Mouse (Mus musculus): ENCODE results near the gene Pnmt. TPM values are rescaled to one million over a fixed set of nuclear protein-coding genes. Genes with fewer than 3 reads are reported as not detected.

Pnmt gene
- polyA plus RNA-seq (2015; fragmentation: Nextera tagmentation; extraction: Ambion mirVana): 3.2 and 4.2 TPM in 2 replicates

DNA sequence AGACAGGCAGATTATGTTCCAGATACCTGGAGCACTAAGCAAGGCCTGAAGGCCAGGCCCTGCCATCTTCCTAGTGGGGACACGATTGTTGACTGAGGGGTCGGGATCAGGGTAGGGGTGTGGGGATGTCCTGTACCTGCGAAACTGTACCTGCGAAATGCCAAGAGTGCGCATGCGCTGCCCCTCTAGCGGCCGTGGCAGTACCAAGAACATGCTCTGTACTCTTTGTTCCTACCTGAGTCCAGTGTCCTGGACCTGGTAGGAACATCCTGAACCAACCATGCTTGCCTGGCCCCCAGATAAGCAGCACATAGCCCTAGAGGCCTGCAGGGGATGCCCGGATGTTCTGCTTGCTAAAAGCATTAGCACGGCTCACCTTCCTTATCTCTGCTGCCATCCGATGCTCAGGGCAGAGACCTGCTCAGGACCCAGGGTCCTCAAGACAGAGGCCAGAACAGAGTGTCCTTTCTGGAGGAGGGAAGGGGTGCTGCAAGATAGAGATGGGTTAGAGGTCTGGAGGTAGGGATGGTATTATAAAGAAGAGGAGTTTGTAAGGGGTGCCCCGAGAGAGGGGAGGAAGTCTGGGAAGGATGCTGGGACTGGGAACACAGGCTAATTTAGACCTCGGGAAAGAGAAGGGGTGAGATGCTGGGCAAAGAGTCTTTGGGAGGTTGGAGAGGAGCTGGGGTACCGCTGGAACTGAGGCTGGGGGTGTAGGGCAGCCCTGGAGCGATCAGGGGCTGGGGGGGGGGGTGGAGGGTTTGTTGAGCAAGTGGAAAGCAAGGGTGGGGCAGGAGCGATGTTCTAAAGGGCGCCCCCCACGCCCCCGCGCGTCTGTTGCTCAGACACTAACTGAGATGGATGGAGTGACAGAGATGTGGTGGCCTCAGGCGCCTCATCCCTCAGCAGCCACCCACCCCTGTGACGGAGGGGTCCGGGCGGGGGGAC lies at the start of gene Pnmt:
TSS of gene Pnmt (plus strand) at position 813 of the 948 bp plus-strand sequence.
- H3K9ac ChIP-seq: peak within 1 kb of the TSS; percentile 46; the same call in 1 of the 2 replicates

DNA sequence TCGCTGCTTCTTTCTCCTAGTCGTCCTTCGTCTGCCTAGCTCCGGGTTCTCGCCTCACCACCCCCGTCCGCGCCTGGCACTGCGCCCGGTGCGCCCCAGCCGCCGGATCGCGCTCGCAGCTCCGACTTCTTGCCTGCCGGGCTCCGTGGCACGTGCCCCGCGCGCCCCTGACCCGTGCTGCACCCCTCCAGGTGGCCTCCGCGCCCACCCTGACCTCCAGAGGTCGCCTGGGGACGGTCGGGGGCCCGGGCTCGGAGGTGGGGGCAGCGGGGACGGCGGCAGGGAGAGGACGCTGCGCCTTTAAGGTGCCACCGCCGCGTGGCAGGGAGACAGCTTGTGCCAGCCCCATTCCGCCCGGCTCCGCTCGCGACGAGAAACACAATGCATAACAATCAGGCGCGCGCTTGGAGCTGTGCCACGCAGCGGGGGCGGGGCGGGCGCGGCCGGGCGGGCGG lies 47.7 kb upstream of the Pnmt start:
- no peak for ATAC-seq (ENCODE audit: low FRiP score)
- Histone ChIP-seq H3K36me3 (no peaks in the 10 kb centered on the region), H3K27me3 (peaks cover 89% of the 10 kb centered on the region), H3K4me1 (replicated peaks) (peaks cover 57% of the 10 kb centered on the region), H3K4me3 (peak overlapping the region; percentile 50), H3K4me2 (peak overlapping the region; percentile 90), H3K9me3 (no peaks in the 10 kb centered on the region), H3K27ac (peak overlapping the region; percentile 95), H3K9ac (peak overlapping the region; percentile 79)
- under 1% methylated on average over 46 of the region's 57 CpGs for WGBS

More for the DNA sequence above, at the start of gene Pnmt:
- H3K27me3 ChIP-seq: peaks cover 72% of the 10 kb centered on the region
- H3K36me3 ChIP-seq: peaks cover 5% of the 10 kb centered on the region
- 59% methylated on average over 22 of the region's 25 CpGs for WGBS
- H3K4me3 ChIP-seq: peak within 1 kb of the TSS; percentile 21
- no peak for ATAC-seq (ENCODE audit: low FRiP score)
- H3K27ac ChIP-seq: no peak within 1 kb of the TSS
- H3K4me2 ChIP-seq: peak within 1 kb of the TSS; percentile 29
- H3K9me3 ChIP-seq: no peaks in the 10 kb centered on the region
- peaks cover 19% of the 10 kb centered on the region for H3K4me1 ChIP-seq (replicated peaks)

DNA sequence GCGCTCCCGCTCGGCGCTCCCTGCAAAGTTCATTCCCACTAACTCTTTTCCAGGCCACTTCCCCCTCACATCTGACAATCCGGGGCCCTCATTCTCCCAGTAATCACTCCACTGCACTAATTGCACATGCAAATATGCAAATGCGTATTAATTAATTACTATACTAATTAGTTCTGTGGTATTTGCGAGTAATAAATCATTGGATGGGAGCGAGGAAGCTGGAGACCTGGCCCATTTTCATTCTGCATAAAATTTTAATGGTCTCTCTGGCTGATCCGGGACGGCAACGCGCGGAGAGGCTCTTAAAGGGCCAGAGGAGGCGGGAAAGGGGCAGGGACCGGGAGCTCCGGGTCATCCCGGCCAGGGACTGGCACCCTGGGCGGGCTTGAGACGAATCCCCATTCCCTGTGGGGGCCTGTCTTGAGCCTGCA lies 47.2 kb upstream of the Pnmt start:
- 1% methylated on average over 19 of the region's 19 CpGs for WGBS
- peaks cover 89% of the 10 kb centered on the region for H3K27me3 ChIP-seq
- ATAC-seq (ENCODE audit: low FRiP score): no peak; the same call in 1 of the 2 replicates
- H3K9me3 ChIP-seq: no peaks in the 10 kb centered on the region
- H3K4me3 ChIP-seq: peak overlapping the region; percentile 50
- peak overlapping the region; percentile 95 for H3K27ac ChIP-seq
- H3K4me2 ChIP-seq: peak overlapping the region; percentile 90
- peak overlapping the region; percentile 79 for H3K9ac ChIP-seq
- peaks cover 51% of the 10 kb centered on the region for H3K4me1 ChIP-seq (replicated peaks)
- H3K36me3 ChIP-seq: no peaks in the 10 kb centered on the region

DNA sequence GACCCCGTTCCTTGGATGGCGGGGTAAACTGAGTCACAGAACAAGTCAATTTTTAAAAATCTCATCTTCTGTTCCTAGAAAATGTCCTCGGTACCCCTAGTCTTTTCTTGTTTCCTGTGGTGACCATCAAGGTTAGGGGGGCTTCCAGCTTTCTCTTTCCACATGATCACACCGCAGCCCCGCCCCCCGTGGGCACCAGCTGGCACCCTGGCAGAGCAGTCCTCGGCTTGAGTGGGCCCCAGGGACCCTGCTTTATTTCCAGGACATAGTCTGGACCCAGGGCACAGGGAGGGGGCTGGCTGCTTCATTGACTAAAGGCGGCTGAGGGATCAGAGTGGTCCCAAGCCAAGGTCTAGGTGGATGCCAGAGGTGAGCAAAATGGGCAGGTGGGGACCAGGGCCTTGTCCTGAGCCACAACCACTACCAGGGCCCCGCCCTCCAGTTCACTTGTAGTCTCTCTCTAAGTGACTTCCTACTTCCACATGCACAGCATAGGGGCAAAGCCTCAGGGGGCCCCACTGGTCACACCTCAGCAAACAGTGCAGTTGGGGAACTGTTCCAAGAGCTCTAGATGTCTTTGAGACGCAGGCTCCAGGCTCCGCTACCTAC lies 46.5 kb upstream of the Pnmt start:
- H3K4me2 ChIP-seq: peak overlapping the region; percentile 90
- H3K27ac ChIP-seq: peak overlapping the region; percentile 95
- H3K27me3 ChIP-seq: peaks cover 87% of the 10 kb centered on the region
- peak overlapping the region; percentile 50; the same call in 1 of the 2 replicates for H3K4me3 ChIP-seq
- 3% methylated on average over 11 of the region's 11 CpGs for WGBS
- H3K4me1 ChIP-seq (replicated peaks): peaks cover 44% of the 10 kb centered on the region
- ATAC-seq (ENCODE audit: low FRiP score): no peak; the same call in 1 of the 2 replicates
- no peaks in the 10 kb centered on the region for H3K36me3 ChIP-seq
- no peaks in the 10 kb centered on the region for H3K9me3 ChIP-seq
- peak overlapping the region; percentile 79 for H3K9ac ChIP-seq

DNA sequence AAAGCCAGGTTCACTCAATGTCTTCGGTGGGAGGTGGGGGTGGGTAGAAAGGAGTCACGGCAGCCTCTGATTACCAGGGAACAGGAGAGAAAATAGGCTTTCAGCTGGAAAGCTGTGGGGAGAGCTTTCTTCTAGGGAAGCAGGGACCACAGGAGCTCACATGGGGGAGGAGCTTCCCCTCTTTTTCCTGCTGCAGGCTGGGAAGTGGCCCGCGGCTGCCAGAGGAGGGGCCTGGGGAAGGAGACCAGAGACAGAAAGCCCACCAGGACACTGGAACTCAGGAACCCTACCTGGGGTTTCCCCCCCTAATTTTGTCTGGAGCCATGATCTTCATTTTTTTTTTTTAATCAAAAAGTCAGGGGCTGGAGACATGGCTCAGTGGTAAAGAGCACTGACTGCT lies 45.7 kb upstream of the Pnmt start:
- Histone ChIP-seq H3K27ac (peak overlapping the region; percentile 95), H3K9ac (no peak overlapping the region), H3K4me1 (replicated peaks) (peaks cover 37% of the 10 kb centered on the region), H3K36me3 (no peaks in the 10 kb centered on the region), H3K9me3 (no peaks in the 10 kb centered on the region), H3K4me2 (no peak overlapping the region), H3K27me3 (peaks cover 85% of the 10 kb centered on the region), H3K4me3 (no peak overlapping the region)
- WGBS: 5% methylated on average over 4 of the region's 4 CpGs
- no peak for ATAC-seq (ENCODE audit: low FRiP score)

DNA sequence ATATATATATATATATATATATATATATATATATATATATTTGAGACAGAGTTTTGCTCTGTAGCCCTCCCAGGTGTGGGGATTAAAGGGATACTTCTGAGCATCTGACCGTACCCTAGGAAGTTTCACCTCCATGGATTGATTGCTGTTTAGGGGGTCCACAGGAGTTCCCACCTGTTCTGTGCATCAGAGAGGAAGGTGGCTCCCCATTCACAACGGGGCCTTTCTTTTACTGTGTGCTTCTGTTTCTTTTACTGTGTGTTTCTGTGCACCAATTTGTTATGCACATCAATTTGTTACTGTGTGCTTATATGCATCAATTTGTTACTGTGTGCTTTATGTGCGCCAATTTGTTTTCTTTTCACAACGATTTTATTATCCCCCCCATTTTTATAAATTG lies 45.1 kb upstream of the Pnmt start:
- 53% methylated on average over 4 of the region's 4 CpGs for WGBS
- no peak for ATAC-seq (ENCODE audit: low FRiP score)
- Histone ChIP-seq H3K9ac (no peak overlapping the region), H3K27me3 (peaks cover 84% of the 10 kb centered on the region), H3K27ac (no peak overlapping the region), H3K4me3 (no peak overlapping the region), H3K36me3 (no peaks in the 10 kb centered on the region), H3K4me2 (no peak overlapping the region), H3K4me1 (replicated peaks) (peaks cover 37% of the 10 kb centered on the region), H3K9me3 (no peaks in the 10 kb centered on the region)

DNA sequence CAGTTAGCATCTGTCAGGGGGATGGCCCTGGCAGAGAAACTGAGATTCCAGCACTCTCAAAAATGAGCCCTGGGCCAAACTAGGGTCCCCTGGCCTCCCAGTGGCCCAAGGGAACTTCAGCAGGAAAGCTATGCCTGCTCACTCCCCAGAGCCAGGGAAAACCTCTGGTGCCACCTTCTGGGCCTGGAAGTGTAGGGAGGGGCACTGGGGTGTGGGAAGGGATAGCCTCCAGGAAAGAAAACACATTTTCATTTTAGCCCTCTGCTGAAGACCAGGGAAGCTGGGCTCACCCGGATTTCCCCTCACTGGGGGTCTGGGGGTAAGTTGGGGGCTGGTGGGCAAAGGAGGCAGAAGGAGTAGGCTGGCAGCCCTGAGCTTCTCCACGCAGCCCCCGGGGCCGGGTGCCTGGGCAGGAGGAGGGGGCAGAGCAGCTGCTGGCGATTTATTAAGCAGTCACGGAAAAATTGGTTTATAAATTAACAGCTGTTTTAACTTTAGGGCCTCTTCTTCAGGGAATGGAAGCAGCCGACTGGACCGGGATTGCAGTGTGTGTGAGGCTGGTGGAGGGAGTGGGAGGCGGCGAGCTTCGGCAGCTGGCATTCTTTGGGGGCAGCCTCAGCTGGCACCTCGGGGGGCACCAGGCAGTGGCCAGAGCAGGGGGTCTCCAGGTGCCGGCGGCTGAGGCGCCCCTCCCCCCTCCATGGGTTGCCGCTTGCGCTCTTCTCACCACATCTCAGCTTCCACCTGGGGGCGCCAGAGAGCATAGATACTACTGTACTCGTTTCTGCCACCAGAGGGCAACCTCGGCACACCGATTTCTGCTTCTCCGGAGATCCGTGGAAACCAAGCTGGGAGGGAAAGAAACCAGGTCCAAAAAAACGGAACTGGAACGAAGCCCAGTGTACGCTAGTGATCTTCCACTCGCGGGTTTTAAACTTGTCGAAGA lies 44.0 kb upstream of the Pnmt start:
- Histone ChIP-seq H3K4me2 (peak overlapping the region; percentile 49), H3K36me3 (no peaks in the 10 kb centered on the region), H3K4me3 (peak overlapping the region; percentile 19; the same call in 1 of the 2 replicates), H3K27ac (peak overlapping the region; percentile 74), H3K9ac (0 out of 2 replicates have a peak overlapping the region, but pooled peaks have one; percentile 47), H3K27me3 (peaks cover 84% of the 10 kb centered on the region), H3K9me3 (no peaks in the 10 kb centered on the region), H3K4me1 (replicated peaks) (peaks cover 40% of the 10 kb centered on the region)
- ATAC-seq (ENCODE audit: low FRiP score): peak; percentile 44
- WGBS: 2% methylated on average over 27 of the region's 29 CpGs

DNA sequence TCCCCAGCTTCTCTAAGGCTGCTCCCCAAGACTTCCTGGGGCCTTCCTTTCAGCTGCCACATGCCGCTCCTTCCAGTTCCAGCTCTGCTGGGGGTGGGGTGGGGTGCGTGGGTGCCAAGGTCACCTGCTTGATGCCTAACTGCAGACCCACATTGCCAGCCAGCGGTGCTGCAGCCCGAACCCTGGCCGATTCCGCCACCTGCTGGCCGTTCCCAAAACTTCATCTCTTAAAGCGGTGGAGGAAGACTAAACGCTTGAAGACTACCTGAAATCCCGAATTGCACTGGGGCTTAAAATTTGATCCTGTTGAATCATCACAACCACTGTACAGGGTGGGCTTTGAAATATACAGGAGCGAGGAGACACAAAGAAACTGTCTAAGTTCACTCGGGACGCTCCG lies 41.0 kb upstream of the Pnmt start:
- Histone ChIP-seq H3K4me3 (0 out of 2 replicates have a peak overlapping the region, but pooled peaks have one; percentile 17), H3K4me1 (replicated peaks) (peaks cover 37% of the 10 kb centered on the region), H3K4me2 (peak overlapping the region; percentile 31; the same call in 1 of the 2 replicates), H3K27me3 (peaks cover 84% of the 10 kb centered on the region), H3K27ac (no peak overlapping the region), H3K36me3 (no peaks in the 10 kb centered on the region), H3K9me3 (no peaks in the 10 kb centered on the region), H3K9ac (no peak overlapping the region)
- no peak for ATAC-seq (ENCODE audit: low FRiP score)
- WGBS: 2% methylated on average over 14 of the region's 14 CpGs

DNA sequence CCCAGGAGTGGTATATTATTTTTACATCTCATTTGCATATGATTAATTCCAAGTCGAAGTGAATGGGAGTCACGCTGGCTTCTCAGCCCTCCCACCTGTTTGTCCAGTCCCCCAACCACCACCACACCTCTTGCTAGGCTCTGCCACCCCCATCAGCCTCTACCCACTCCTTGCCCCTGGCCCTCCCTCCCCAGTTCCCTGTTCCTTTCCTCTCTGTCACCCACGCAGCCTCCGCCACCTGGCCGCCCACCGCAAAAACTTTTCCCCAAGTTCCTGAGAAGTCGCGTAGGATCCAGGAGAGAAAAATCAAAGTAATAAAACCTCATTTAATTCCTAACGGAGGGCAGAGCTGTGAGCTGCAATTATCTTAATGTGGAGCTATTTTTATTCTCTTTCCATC lies 40.1 kb upstream of the Pnmt start:
- 15% methylated on average over 9 of the region's 9 CpGs for WGBS
- ATAC-seq (ENCODE audit: low FRiP score): no peak
- Histone ChIP-seq H3K27ac (no peak overlapping the region), H3K4me2 (no peak overlapping the region), H3K27me3 (peaks cover 86% of the 10 kb centered on the region), H3K36me3 (no peaks in the 10 kb centered on the region), H3K4me1 (replicated peaks) (peaks cover 34% of the 10 kb centered on the region), H3K9me3 (no peaks in the 10 kb centered on the region), H3K4me3 (no peak overlapping the region), H3K9ac (no peak overlapping the region)

DNA sequence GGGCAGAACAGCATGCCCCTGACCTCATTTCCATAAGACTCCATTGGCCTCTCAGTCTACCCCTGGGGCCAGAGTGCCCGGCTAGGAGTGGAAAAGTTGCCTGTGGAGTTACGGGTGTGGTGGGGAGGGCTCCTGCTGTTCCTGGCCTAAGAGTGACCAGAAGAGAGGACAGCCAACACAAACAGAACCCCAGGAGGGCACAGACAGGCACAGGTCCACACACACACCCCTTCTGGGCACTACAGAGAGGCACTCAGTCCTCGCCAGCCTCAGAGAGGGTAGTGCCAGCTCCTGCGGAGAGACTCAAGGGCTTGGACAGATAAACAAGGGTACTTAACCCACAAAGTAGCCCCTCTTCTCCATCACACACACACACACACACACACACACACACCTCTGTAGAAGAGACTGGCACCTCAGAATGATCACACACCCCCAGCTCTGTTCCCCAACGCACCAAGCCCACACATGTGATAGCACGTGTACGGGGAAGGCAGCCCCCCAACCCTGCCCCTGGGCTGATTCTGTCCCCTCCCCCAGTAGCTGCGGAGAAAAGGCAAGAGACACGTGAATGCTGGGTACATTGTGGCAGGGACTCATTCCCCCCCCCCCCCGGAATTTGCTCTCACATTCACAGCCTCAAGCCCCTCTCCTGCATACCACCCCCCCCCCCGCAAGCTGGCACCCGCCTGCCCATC lies 38.7 kb upstream of the Pnmt start:
- Histone ChIP-seq H3K4me3 (peak overlapping the region; percentile 51; the same call in 1 of the 2 replicates), H3K4me2 (peak overlapping the region; percentile 92), H3K27me3 (peaks cover 86% of the 10 kb centered on the region), H3K9me3 (no peaks in the 10 kb centered on the region), H3K27ac (no peak overlapping the region), H3K36me3 (no peaks in the 10 kb centered on the region), H3K4me1 (replicated peaks) (peaks cover 23% of the 10 kb centered on the region), H3K9ac (no peak overlapping the region; the same call in 1 of the 2 replicates)
- no peak for ATAC-seq (ENCODE audit: low FRiP score)
- WGBS: 2% methylated on average over 8 of the region's 12 CpGs

All from hindbrain, embryonic 13.5 days (tissue).